Mouse (Mus musculus) central nervous system, embryonic 18 days (tissue): Measurements from ENCODE around the gene Zbtb5. TPM values are rescaled to one million over a fixed set of nuclear protein-coding genes. Genes with fewer than 3 reads are reported as not detected.

Experiments used
- polyA plus RNA-seq: library from polyadenylated mRNA; depleted of rRNA; stranded (reverse); fragments of >200 nt; gene quantifications from 2 replicates; pipeline ENCODE4 v1.2.3, GENCODE M21; 2012; rRNA removed

Zbtb5 gene
- polyA plus RNA-seq = 28.1 and 29.3 TPM in 2 replicates

GRCm38 (mm10) chr4:45012105-45012975 is at the start of gene Zbtb5:
Zbtb5 (minus strand) TSS chr4:45012412.

GRCm38 (mm10) chr4:45018452-45018980 is 6.3 kb upstream of the Zbtb5 start, which contains the start of gene Polr1e:
Polr1e (plus strand) TSS chr4:45018583.

GRCm38 (mm10) chr4:44981280-44981973 is 30.8 kb downstream of the Zbtb5 start, which contains the start of gene Grhpr:
Grhpr (plus strand) TSS chr4:44981395.

Other genes with a start within 250 kb of the Zbtb5 start
- gene Grhpr, start 31.0 kb downstream of the Zbtb5 start, polyA plus RNA-seq = 19.9 and 20.5 TPM in 2 replicates
- 19.4 and 21.5 TPM in 2 replicates for gene Polr1e, start 6.2 kb upstream of the Zbtb5 start, polyA plus RNA-seq
- 33.2 and 33.7 TPM in 2 replicates for gene Fbxo10, start 72.2 kb upstream of the Zbtb5 start, polyA plus RNA-seq
- 128 and 157 TPM in 2 replicates for gene Tomm5, start 95.7 kb upstream of the Zbtb5 start, polyA plus RNA-seq
- gene Frmpd1, start 172.5 kb upstream of the Zbtb5 start, polyA plus RNA-seq = 2.6 and 2.8 TPM in 2 replicates